Mouse (Mus musculus) small intestine, adult 2 months (tissue): ENCODE measurements around the gene Rps29. TPM values are rescaled to one million over a fixed set of nuclear protein-coding genes. Genes with fewer than 3 reads are reported as not detected.
A peak's percentile ranks its signal among the peaks of the same experiment; 100 is the strongest.

Source experiments
- H3K27ac ChIP-seq: fragments of 200-500 bp; 2 replicates; pipeline ENCODE4 v1.5.1; 2012; ENCODE audit warnings: low read depth, low read length, control low read depth, inconsistent platforms; ENCODE audit not compliant: insufficient read depth
- H3K27me3 ChIP-seq: fragments of 200-500 bp; 2 replicates; pipeline ENCODE4 v1.6.1; 2012; ENCODE audit warnings: mild to moderate bottlenecking, moderate library complexity, low read length, inconsistent platforms; ENCODE audit not compliant: control insufficient read depth, insufficient read depth
- H3K36me3 ChIP-seq: fragments of 200-500 bp; 2 replicates; pipeline ENCODE4 v1.6.1; 2012; ENCODE audit warnings: mild to moderate bottlenecking, low read length, control low read depth, inconsistent platforms; ENCODE audit not compliant: control insufficient read depth, insufficient read depth
- H3K4me1 ChIP-seq: fragments of 200-500 bp; 2 replicates; pipeline ENCODE4 v1.6.1; 2012; ENCODE audit warnings: low read length, inconsistent platforms, mixed read lengths; ENCODE audit not compliant: control insufficient read depth, insufficient read depth, insufficient read length
- H3K4me3 ChIP-seq: fragments of 200-500 bp; 2 replicates; pipeline ENCODE4 v1.5.1; 2012; ENCODE audit warnings: low read depth, mild to moderate bottlenecking, control low read depth, inconsistent platforms, low read length, moderate library complexity
- CTCF ChIP-seq: fragments of 200-500 bp; IDR thresholded peaks from 2 replicates; pipeline ENCODE4 v1.5.1; 2012; ENCODE audit warnings: low read depth, mild to moderate bottlenecking, control low read depth, inconsistent platforms, low read length, moderate library complexity, mixed read lengths; ENCODE audit not compliant: insufficient replicate concordance, insufficient read length; ENCODE audit errors: extremely low read depth
- POLR2A ChIP-seq: fragments of 200-500 bp; IDR thresholded peaks from 2 replicates; pipeline ENCODE4 v1.6.1; 2012; ENCODE audit warnings: low read depth, mild to moderate bottlenecking, control low read depth, inconsistent platforms, low read length, moderate library complexity
- WGBS: fragments of 180-500 bp; shearing (Covaris S2); methylation state at CpG from one replicate; pipeline ENCODE4 v1.1.7; 2018; 5-methylcytosine and 5-hydroxymethylcytosine counted together
- polyA plus RNA-seq: library from polyadenylated mRNA; depleted of rRNA; stranded (reverse); fragments of >200 nt; gene quantifications from 2 replicates; pipeline ENCODE4 v1.2.3, GENCODE M21; 2012

The Rps29 gene
- polyA plus RNA-seq, 1 experiment: 1,611 TPM

- WGBS: 19% methylated on average over 5 of the region's 5 CpGs
- no peaks in the 10 kb centered on the region for H3K27me3 ChIP-seq
- H3K36me3 ChIP-seq: peaks cover 10% of the 10 kb centered on the region
- H3K27ac ChIP-seq: peak overlapping the region; percentile 54
- H3K4me1 ChIP-seq: peaks cover 10% of the 10 kb centered on the region; the same call in 1 of the 2 replicates
- no peak overlapping the region for H3K4me3 ChIP-seq
- TF ChIP-seq CTCF (no peak), POLR2A (no peak)
Measured at GRCm38 (mm10) chr12:69186811-69187471, 28.0 kb upstream of the Rps29 start.

GRCm38 (mm10) chr12:69185371-69185770, 26.4 kb upstream of the Rps29 start:
- Histone ChIP-seq H3K4me3 (peak overlapping the region; percentile 84), H3K36me3 (peaks cover 12% of the 10 kb centered on the region), H3K27me3 (no peaks in the 10 kb centered on the region), H3K4me1 (peaks cover 10% of the 10 kb centered on the region; the same call in 1 of the 2 replicates), H3K27ac (peak overlapping the region; percentile 73)
- TF ChIP-seq CTCF (no peak), POLR2A (no peak)
- 23% methylated on average over 7 of the region's 7 CpGs for WGBS

GRCm38 (mm10) chr12:69184342-69185295, 25.6 kb upstream of the Rps29 start:
- TF ChIP-seq POLR2A: no peak; the same call in 1 of the 2 replicates
- no peak for TF ChIP-seq CTCF
- H3K36me3 ChIP-seq: peaks cover 9% of the 10 kb centered on the region
- no peaks in the 10 kb centered on the region for H3K27me3 ChIP-seq
- H3K4me3 ChIP-seq: peak overlapping the region; percentile 84
- under 1% methylated on average over 85 of the region's 86 CpGs for WGBS
- H3K4me1 ChIP-seq: peaks cover 10% of the 10 kb centered on the region; the same call in 1 of the 2 replicates
- H3K27ac ChIP-seq: peak overlapping the region; percentile 73

- WGBS: under 1% methylated on average over 84 of the region's 84 CpGs
- Histone ChIP-seq H3K4me3 (peak within 1 kb of the TSS; percentile 84), H3K4me1 (peaks cover 10% of the 10 kb centered on the region; the same call in 1 of the 2 replicates), H3K36me3 (peaks cover 8% of the 10 kb centered on the region), H3K27ac (peak within 1 kb of the TSS; percentile 73), H3K27me3 (no peaks in the 10 kb centered on the region)
- TF ChIP-seq POLR2A: peak; percentile 99
- TF ChIP-seq CTCF: no peak
Measured at GRCm38 (mm10) chr12:69183583-69184308, 24.8 kb upstream of the Rps29 start, which contains the start of the genes Rpl36al and Mgat2. Gene Rpl36al (minus strand): TSS chr12:69184083. Gene Mgat2 (plus strand): TSS chr12:69184157.

- no peak overlapping the region for H3K4me3 ChIP-seq
- H3K27ac ChIP-seq: no peak overlapping the region
- no peaks in the 10 kb centered on the region for H3K27me3 ChIP-seq
- WGBS: 81% methylated on average over 4 of the region's 4 CpGs
- H3K4me1 ChIP-seq: peaks cover 4% of the 10 kb centered on the region; the same call in 1 of the 2 replicates
- TF ChIP-seq CTCF (no peak), POLR2A (no peak)
- H3K36me3 ChIP-seq: peaks cover 8% of the 10 kb centered on the region
Measured at GRCm38 (mm10) chr12:69181800-69182199, 22.8 kb upstream of the Rps29 start.

GRCm38 (mm10) chr12:69179371-69179770, 20.4 kb upstream of the Rps29 start:
- Histone ChIP-seq H3K36me3 (peaks cover 8% of the 10 kb centered on the region), H3K4me3 (no peak overlapping the region), H3K4me1 (no peaks in the 10 kb centered on the region), H3K27ac (no peak overlapping the region), H3K27me3 (no peaks in the 10 kb centered on the region)
- TF ChIP-seq POLR2A: no peak
- 82% methylated on average over 12 of the region's 12 CpGs for WGBS
